Mouse (Mus musculus): ENCODE data around the gene Jak1.

The Jak1 gene

GRCm38 (mm10) chr4:101137975-101138374, 127.1 kb downstream of the Jak1 start:
- no peak for TF ChIP-seq CTCF (conservative IDR thresholded peaks at IDR 0.05; ENCODE audit: low read length)
- no peak for TF ChIP-seq POU5F1 (IDR thresholded peaks at IDR 0.05; ENCODE audit: borderline replicate concordance, low read length)
- TF ChIP-seq NANOG (IDR thresholded peaks at IDR 0.05; ENCODE audit: borderline replicate concordance, low read length), result no peak
- Histone ChIP-seq H3K9me3 (ENCODE audit: low read length) (no peaks in the 10 kb centered on the region), H3K27me3 (ENCODE audit: insufficient read depth, low read length) (no peaks in the 10 kb centered on the region), H3K4me3 (replicated peaks; ENCODE audit: low read length) (no peak overlapping the region), H3K4me1 (replicated peaks; ENCODE audit: low read depth, low read length) (0 out of 2 replicates have a peak, but pooled peaks cover 3% of the 10 kb centered on the region), H3K36me3 (ENCODE audit: insufficient read depth, low read length) (no peaks in the 10 kb centered on the region)

GRCm38 (mm10) chr4:101135909-101136308, 129.2 kb downstream of the Jak1 start:
- Histone ChIP-seq H3K9me3 (ENCODE audit: low read length) (no peaks in the 10 kb centered on the region), H3K4me3 (replicated peaks; ENCODE audit: low read length) (no peak overlapping the region), H3K4me1 (replicated peaks; ENCODE audit: low read depth, low read length) (peaks cover 3% of the 10 kb centered on the region; the same call in 1 of the 2 replicates), H3K36me3 (ENCODE audit: insufficient read depth, low read length) (no peaks in the 10 kb centered on the region), H3K27me3 (ENCODE audit: insufficient read depth, low read length) (no peaks in the 10 kb centered on the region)
- no peak for TF ChIP-seq NANOG (IDR thresholded peaks at IDR 0.05; ENCODE audit: borderline replicate concordance, low read length)
- no peak for TF ChIP-seq CTCF (conservative IDR thresholded peaks at IDR 0.05; ENCODE audit: low read length)
- TF ChIP-seq POU5F1 (IDR thresholded peaks at IDR 0.05; ENCODE audit: borderline replicate concordance, low read length), result no peak

- no peaks in the 10 kb centered on the region for H3K9me3 ChIP-seq (ENCODE audit: low read length)
- H3K4me3 ChIP-seq (replicated peaks; ENCODE audit: low read length), result no peak overlapping the region
- TF ChIP-seq POU5F1 (IDR thresholded peaks at IDR 0.05; ENCODE audit: borderline replicate concordance, low read length) (no peak), CTCF (conservative IDR thresholded peaks at IDR 0.05; ENCODE audit: low read length) (no peak), NANOG (IDR thresholded peaks at IDR 0.05; ENCODE audit: borderline replicate concordance, low read length) (no peak)
- peaks cover 3% of the 10 kb centered on the region; the same call in 1 of the 2 replicates for H3K4me1 ChIP-seq (replicated peaks; ENCODE audit: low read depth, low read length)
- H3K36me3 ChIP-seq (ENCODE audit: insufficient read depth, low read length), result no peaks in the 10 kb centered on the region
- H3K27me3 ChIP-seq (ENCODE audit: insufficient read depth, low read length), result no peaks in the 10 kb centered on the region
Measured at GRCm38 (mm10) chr4:101135013-101135412, 130.1 kb downstream of the Jak1 start.

GRCm38 (mm10) chr4:101121002-101121401, 144.1 kb downstream of the Jak1 start:
- H3K9me3 ChIP-seq (ENCODE audit: low read length), result no peaks in the 10 kb centered on the region
- no peaks in the 10 kb centered on the region for H3K27me3 ChIP-seq (ENCODE audit: insufficient read depth, low read length)
- no peaks in the 10 kb centered on the region for H3K4me1 ChIP-seq (replicated peaks; ENCODE audit: low read depth, low read length)
- H3K36me3 ChIP-seq (ENCODE audit: insufficient read depth, low read length), result peaks cover 16% of the 10 kb centered on the region
- TF ChIP-seq NANOG (IDR thresholded peaks at IDR 0.05; ENCODE audit: borderline replicate concordance, low read length) (no peak), CTCF (conservative IDR thresholded peaks at IDR 0.05; ENCODE audit: low read length) (no peak)
- H3K4me3 ChIP-seq (replicated peaks; ENCODE audit: low read length), result no peak overlapping the region

GRCm38 (mm10) chr4:101107122-101107521, 158.0 kb downstream of the Jak1 start:
- Histone ChIP-seq H3K36me3 (ENCODE audit: insufficient read depth, low read length) (peaks cover 25% of the 10 kb centered on the region), H3K27me3 (ENCODE audit: insufficient read depth, low read length) (no peaks in the 10 kb centered on the region), H3K4me1 (replicated peaks; ENCODE audit: low read depth, low read length) (peaks cover 5% of the 10 kb centered on the region), H3K9me3 (ENCODE audit: low read length) (peaks cover 25% of the 10 kb centered on the region), H3K4me3 (replicated peaks; ENCODE audit: low read length) (no peak overlapping the region)
- TF ChIP-seq NANOG (IDR thresholded peaks at IDR 0.05; ENCODE audit: borderline replicate concordance, low read length), result no peak
- TF ChIP-seq POU5F1 (IDR thresholded peaks at IDR 0.05; ENCODE audit: borderline replicate concordance, low read length), result no peak
- TF ChIP-seq CTCF (conservative IDR thresholded peaks at IDR 0.05; ENCODE audit: low read length), result no peak

Data from E14TG2a.4 (cell line).